Mouse (Mus musculus) ES-CJ7 (cell line): ENCODE results near the gene Smoc2.

Source experiments
- DNase-seq: peaks from one replicate; pipeline ENCODE4 v3.0.0; 2011; ENCODE audit warnings: low read depth, low spot score

The Smoc2 gene

DNA sequence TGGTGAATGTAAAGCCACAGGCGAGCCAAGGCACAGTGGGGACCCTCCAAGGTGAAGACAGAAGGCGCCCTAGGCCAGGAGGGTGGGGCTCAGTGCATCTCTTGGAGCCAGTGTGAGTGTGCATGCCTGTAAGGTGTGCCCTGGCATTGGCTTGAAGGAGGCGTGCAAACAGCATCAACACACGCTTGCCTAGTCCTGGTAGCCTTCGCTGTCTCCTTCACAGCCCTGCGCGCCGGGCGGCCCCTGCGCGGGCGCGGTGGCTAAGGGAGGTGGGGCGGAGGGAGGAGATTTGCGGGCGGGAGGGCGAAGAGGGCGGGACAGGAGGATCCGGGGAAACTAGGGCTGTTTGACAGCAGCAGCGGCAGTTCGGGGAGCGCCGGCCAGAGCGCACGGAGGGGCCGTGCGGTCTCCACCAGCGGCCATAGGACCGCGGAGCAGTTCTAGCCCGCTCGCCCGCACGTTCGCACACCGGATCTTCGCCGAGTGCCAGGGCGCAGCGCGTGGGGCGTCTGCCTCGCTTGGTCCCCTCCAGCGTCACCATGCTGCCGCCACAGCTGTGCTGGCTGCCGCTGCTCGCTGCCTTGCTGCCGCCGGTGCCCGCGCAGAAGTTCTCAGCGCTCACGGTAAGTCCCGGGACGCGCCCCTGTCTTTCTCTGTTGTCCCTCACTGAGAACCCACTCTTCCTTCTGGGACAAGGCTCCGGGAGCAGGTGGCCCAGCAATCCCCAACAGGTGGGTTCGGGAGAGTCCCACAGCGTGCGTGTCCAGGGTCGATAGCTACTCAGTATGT, at the start of gene Smoc2:
TSS of gene Smoc2 (plus strand) at position 330 of the 789 bp plus-strand sequence.
- peak; percentile 47 for DNase-seq

GRCm38 (mm10) chr17:14230698-14231430, 48.4 kb upstream of the Smoc2 start:
- DNase-seq = no peak

GRCm38 (mm10) chr17:14232629-14233028, 46.7 kb upstream of the Smoc2 start:
- DNase-seq = peak; percentile 72

- peak; percentile 36 for DNase-seq
These were observed 45.6 kb upstream of the Smoc2 start for GRCm38 (mm10) chr17:14233658-14234057.

GRCm38 (mm10) chr17:14234774-14235389, 44.4 kb upstream of the Smoc2 start:
- DNase-seq = no peak

- DNase-seq = no peak
These were observed 42.2 kb upstream of the Smoc2 start for GRCm38 (mm10) chr17:14237134-14237533.

- DNase-seq = no peak
These were observed 39.3 kb upstream of the Smoc2 start for GRCm38 (mm10) chr17:14239960-14240359.

DNA sequence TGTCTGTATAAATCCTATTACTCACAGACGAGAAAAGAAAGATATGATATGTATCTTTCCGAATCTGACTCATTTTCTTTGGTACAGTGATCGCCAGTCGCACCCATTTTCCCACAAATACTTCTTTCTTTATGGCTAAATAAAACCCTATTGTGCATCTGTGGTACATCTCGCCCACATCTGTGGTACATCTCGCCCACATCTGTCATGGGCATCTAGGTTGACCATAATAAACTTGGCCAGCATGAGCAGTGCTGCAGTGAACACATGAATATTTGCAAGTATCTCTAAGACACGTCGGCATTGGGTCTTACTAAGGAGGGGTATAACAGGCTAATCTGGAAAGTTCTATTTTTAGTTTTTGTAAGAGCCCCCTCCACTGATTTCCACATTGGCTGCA, 36.7 kb upstream of the Smoc2 start:
- no peak for DNase-seq

GRCm38 (mm10) chr17:14244195-14244965, 34.9 kb upstream of the Smoc2 start:
- DNase-seq = no peak

DNA sequence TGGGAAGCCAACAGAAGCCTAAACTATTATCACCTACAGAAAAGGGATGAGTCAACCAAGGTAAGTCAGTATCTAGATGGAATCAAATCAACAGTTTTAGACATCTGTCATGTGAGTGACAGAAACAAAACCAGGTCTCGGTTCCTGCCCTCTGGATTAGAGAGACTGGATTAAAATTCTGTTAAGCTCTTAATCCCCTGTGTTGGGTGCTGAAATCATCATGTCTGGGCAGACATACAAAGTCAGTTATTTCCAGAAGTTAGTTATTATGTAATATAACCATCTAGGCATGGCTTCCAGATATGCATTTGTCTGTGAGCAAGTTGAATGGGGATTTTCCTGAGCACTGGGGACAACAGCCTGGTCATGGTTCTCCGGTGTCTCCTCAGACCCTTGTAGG, 33.0 kb upstream of the Smoc2 start:
- DNase-seq = no peak

DNA sequence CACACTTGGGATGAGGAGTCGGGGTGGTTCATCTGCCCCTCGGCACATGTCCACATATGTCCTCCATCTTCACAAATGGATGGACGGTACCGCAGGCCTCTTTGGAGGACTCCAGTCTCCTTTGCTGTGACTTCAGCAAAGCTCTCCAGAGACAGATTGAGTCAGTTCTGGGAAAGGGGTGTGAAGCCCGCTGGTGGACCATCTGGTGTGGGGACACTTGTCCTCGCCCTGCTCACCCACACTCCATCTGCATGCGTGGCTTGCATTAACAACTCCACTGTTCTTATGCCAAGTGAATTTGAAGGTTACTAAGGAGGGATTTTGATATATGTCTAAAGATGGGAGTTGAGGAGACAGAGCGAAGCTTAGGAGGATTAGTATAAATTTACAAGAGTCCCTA, 31.4 kb upstream of the Smoc2 start:
- DNase-seq = no peak

- DNase-seq = no peak
These were observed 29.7 kb upstream of the Smoc2 start for GRCm38 (mm10) chr17:14249595-14249994.

DNA sequence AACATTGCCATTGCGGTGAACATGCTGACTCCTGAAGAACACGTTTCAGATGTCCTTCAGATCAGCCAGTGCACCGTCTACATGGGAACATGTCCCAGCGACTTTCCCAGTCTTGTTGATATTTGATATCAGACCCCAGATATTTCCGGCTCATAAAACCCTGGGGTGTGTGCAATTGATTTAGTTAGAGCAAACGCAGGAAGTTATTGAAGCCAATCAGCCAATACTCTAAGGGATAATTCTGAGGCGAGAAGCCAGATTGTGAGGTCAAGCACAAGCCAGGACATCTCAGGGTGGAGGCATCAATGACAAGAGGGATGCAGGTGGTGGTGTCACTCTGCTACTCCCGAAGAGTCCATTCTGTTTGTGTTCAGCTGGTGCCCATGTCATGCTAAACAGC, 28.9 kb upstream of the Smoc2 start:
- no peak for DNase-seq

DNA sequence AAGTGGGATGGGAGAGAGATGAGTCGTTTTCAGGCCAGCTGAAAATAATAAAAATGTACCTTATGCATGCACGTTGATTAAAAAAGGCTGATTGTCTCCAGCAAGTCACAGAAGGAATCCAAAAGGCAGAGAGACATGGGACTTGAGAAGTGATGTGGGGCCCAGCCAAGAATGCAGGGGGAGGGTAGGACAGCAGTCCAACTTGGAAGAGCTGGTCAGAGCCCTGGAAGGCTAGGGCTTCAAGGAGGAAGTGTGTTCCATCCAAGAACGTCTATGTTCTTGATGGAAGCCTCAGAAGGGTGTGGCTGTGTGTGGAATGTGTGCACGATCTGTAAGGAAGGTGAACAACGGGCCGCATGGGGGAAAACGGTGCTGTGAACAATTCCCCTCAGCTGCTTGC, 26.9 kb upstream of the Smoc2 start:
- peak; percentile 14 for DNase-seq

- DNase-seq = no peak
These were observed 24.7 kb upstream of the Smoc2 start for GRCm38 (mm10) chr17:14254616-14255015.

DNA sequence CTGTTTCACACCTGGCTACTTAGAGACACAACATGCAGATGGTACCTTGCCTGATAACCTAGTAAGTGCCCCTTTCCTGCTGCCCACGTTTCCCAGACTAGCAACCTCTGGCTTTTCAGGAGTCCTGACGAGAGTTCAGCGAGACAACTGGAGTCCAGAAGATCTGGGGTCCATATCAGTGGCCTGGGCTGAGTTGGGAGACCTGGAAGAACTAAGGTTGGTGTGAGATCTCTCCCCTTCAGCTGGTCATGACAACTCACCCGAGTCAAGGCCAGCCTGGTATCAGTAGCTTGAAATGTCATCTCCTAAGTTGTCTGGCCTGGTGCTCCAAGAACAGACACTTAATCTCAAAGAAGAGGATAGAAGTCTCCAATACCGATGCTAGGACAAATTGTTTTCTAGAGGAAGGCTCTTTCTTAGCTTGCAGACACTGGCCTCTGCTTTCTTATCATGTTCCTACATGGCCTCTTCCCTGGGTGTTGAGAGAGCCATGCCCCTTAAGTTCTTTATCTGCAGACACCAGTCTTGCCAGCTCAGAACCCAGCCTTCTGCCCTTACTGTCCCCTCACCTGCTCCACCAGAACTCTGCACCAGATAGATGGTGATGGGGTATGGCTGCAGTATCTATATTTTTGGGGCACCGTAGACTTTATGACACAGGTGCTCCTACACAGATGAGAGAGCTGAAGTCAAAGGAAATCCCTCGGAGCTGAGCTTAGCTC, 21.3 kb upstream of the Smoc2 start:
- no peak for DNase-seq

DNA sequence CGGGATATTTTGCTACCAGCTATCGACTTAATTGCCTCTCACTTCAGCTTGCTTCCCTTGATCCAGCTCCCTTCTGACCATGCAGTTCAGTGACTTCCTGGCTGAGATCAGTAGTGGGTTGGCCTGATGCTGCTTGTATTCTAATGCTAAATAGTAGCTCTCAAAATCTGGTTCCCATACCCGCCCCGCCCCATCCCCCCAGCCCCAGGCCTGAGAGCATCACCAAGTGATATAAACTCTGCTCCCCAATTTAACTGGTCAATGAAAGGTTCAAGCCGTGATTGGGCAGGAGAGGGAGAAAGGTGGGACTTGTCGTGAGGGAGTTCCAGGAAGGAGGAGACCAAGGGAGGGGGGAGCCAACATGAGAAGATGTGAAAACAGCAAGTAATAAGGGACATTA, 20.4 kb upstream of the Smoc2 start:
- peak; percentile 67 for DNase-seq

DNA sequence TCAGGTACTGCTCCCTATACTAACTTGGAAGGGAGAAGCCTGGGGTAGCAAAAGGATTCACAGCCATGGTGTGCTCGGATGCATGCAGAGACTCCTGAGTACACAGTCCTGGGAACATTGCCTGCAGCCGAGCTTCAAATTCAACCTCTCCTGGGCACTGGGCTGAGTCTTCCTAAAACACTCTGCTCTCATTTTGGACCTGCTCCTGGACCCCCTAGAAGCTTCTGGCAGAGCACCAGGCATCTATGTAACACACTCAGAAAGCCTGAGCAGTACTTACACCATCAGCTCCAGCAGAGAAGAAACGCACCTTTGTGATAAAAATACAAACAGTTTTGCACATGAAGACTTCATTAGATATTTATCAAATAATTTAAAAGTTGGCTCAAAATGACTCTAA, 18.3 kb upstream of the Smoc2 start:
- DNase-seq = no peak

GRCm38 (mm10) chr17:14262217-14262616, 17.1 kb upstream of the Smoc2 start:
- no peak for DNase-seq

DNA sequence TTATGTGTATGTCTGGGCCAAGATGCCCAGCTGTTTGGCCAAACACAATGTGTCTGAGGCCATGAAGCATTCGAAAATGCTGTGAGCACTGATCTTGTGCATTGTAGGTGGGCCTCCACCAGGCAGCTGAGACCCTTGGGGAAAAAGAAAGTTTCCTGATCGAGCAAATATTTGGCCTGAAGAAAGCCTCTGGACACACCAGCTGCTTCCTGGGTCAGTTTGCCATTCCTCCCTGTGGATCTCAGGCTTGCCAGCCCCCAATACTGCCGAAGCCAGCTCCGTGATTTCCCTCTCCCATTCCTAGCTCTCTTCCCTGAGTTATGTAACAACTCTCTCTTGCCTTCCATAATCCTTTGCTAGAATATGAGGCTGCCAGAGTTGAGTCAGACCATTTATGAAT, 11.3 kb upstream of the Smoc2 start:
- DNase-seq = no peak

DNA sequence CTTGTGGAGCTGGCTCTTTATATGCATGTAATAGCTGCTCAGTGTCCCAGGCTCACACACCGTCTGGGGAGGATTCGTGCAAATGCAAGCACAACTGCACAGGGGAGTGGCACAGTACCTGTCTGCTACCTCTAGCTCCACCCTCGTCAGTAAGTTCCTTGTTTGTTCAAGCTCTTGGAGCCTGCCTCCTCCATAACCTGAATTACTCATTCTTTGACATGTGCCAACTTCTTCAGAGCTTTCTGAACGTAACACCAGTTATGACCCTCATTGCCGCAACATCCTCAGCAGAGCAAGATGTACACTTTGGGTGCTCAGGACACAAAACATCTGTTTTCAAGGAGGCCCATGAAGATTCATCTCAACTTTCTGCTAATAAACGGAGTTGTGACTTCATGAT, 5.9 kb upstream of the Smoc2 start:
- DNase-seq = no peak
